Mouse (Mus musculus) lung, adult 2 months (tissue): ENCODE data around the gene Tenm1.

ENCODE experiments used
- CTCF ChIP-seq: fragments of 200-500 bp; IDR thresholded peaks from 2 replicates; pipeline ENCODE4 v1.5.1; 2011; ENCODE audit warnings: mild to moderate bottlenecking, low read length, control low read depth; ENCODE audit not compliant: insufficient read depth
- POLR2A ChIP-seq: fragments of 200-500 bp; IDR thresholded peaks from 2 replicates; pipeline ENCODE4 v1.6.1; 2011; ENCODE audit warnings: low read depth, mild to moderate bottlenecking, control low read depth, low read length, borderline replicate concordance; ENCODE audit errors: extremely low read depth

- TF ChIP-seq CTCF = no peak
- TF ChIP-seq POLR2A = no peak
These were observed 226.6 kb downstream of the Tenm1 start for GRCm38 (mm10) chrX:43202249-43202783.
